Mouse (Mus musculus): ENCODE data around the gene Slc10a6.

Slc10a6 gene

GRCm38 (mm10) chr5:103629111-103629764 is at the start of gene Slc10a6:
Slc10a6 (minus strand) TSS chr5:103629403.
- no peak for DNase-seq (ENCODE audit: low read depth, low spot score)

GRCm38 (mm10) chr5:103678974-103679373 is 49.8 kb upstream of the Slc10a6 start:
- DNase-seq (ENCODE audit: low read depth, low spot score), result peak; percentile 66

- DNase-seq (ENCODE audit: low read depth, low spot score), result no peak
Observed at GRCm38 (mm10) chr5:103677894-103678293, 48.7 kb upstream of the Slc10a6 start.

GRCm38 (mm10) chr5:103676289-103676881 is 47.2 kb upstream of the Slc10a6 start:
- DNase-seq (ENCODE audit: low read depth, low spot score), result no peak

GRCm38 (mm10) chr5:103674482-103674881 is 45.3 kb upstream of the Slc10a6 start:
- DNase-seq (ENCODE audit: low read depth, low spot score), result peak; percentile 41

- no peak for DNase-seq (ENCODE audit: low read depth, low spot score)
Observed at GRCm38 (mm10) chr5:103673611-103674010, 44.4 kb upstream of the Slc10a6 start.

- no peak for DNase-seq (ENCODE audit: low read depth, low spot score)
Observed at GRCm38 (mm10) chr5:103671858-103672257, 42.7 kb upstream of the Slc10a6 start.

GRCm38 (mm10) chr5:103665876-103666275 is 36.7 kb upstream of the Slc10a6 start:
- no peak for DNase-seq (ENCODE audit: low read depth, low spot score)

GRCm38 (mm10) chr5:103664932-103665331 is 35.7 kb upstream of the Slc10a6 start:
- peak; percentile 32 for DNase-seq (ENCODE audit: low read depth, low spot score)

- DNase-seq (ENCODE audit: low read depth, low spot score), result peak; percentile 83
Observed at GRCm38 (mm10) chr5:103659571-103659970, 30.4 kb upstream of the Slc10a6 start.

- DNase-seq (ENCODE audit: low read depth, low spot score), result peak; percentile 56
Observed at GRCm38 (mm10) chr5:103658921-103659320, 29.7 kb upstream of the Slc10a6 start.

GRCm38 (mm10) chr5:103655346-103656118 is 26.3 kb upstream of the Slc10a6 start, which contains the start of gene 1700016H13Rik:
1700016H13Rik (minus strand) TSS chr5:103656010.
- DNase-seq (ENCODE audit: low read depth, low spot score), result peak; percentile 93

- peak; percentile 17 for DNase-seq (ENCODE audit: low read depth, low spot score)
Observed at GRCm38 (mm10) chr5:103654780-103655179, 25.6 kb upstream of the Slc10a6 start.

GRCm38 (mm10) chr5:103654225-103654624 is 25.0 kb upstream of the Slc10a6 start:
- DNase-seq (ENCODE audit: low read depth, low spot score), result peak; percentile 94

GRCm38 (mm10) chr5:103647320-103647719 is 18.1 kb upstream of the Slc10a6 start:
- DNase-seq (ENCODE audit: low read depth, low spot score), result no peak

GRCm38 (mm10) chr5:103644167-103644566 is 15.0 kb upstream of the Slc10a6 start:
- no peak for DNase-seq (ENCODE audit: low read depth, low spot score)

GRCm38 (mm10) chr5:103637162-103637561 is 8.0 kb upstream of the Slc10a6 start:
- DNase-seq (ENCODE audit: low read depth, low spot score), result no peak

GRCm38 (mm10) chr5:103629854-103630580 is 814 bp upstream of the Slc10a6 start:
- DNase-seq (ENCODE audit: low read depth, low spot score), result no peak

GRCm38 (mm10) chr5:103628499-103628898 is 704 bp downstream of the Slc10a6 start:
- DNase-seq (ENCODE audit: low read depth, low spot score), result no peak

- DNase-seq (ENCODE audit: low read depth, low spot score), result no peak
Observed at GRCm38 (mm10) chr5:103624831-103625230, 4.4 kb downstream of the Slc10a6 start.

- no peak for DNase-seq (ENCODE audit: low read depth, low spot score)
Observed at GRCm38 (mm10) chr5:103622321-103622720, 6.9 kb downstream of the Slc10a6 start.
